ENCODE assay signal across 9 mouse cellular contexts in genomic region chr6:90736074-90736672, GRCm38 (mm10).
DNase-seq lines count a peak whose midpoint lies in the region; ATAC-seq lines count a peak whose summit lies in the region.
"Had no signal": no experiment of that assay in that cellular context is flagged by ENCODE, and none has a peak within 500 bp of the region (broad histone marks: within the 10 kb centered on the region; RNA-seq: fewer than 3 reads in every experiment).

No protein-coding gene starts in this region.

- H3K4me1 ChIP-seq in embryonic facial prominence, embryonic 10.5 days = peaks cover 44% of the 10 kb centered on the region
- H3K4me1 ChIP-seq in hindbrain, embryonic 10.5 days (replicated peaks) = peaks cover 58% of the 10 kb centered on the region
- H3K4me1 ChIP-seq in limb, embryonic 11.5 days (ENCODE audit: control insufficient read depth, insufficient read depth, low read length) = peaks cover 13% of the 10 kb centered on the region

- WGBS in embryonic facial prominence, embryonic 10.5 days = under 1% methylated on average over 69 of the region's 69 CpGs
- under 1% methylated on average over 66 of the region's 69 CpGs for WGBS in hindbrain, embryonic 10.5 days
- under 1% methylated on average over 68 of the region's 69 CpGs for WGBS in limb, embryonic 11.5 days

- H3K27ac ChIP-seq in embryonic facial prominence, embryonic 10.5 days (replicated peaks) = peak overlapping the region; percentile 87
- H3K27ac ChIP-seq in hindbrain, embryonic 10.5 days = peak overlapping the region; percentile 87
- H3K27ac ChIP-seq in limb, embryonic 11.5 days (replicated peaks; ENCODE audit: low read depth, low read length) = no peak overlapping the region

- H3K4me2 ChIP-seq in limb, embryonic 11.5 days (ENCODE audit: low read depth, severe bottlenecking) = peak overlapping the region; percentile 91

- peaks cover 18% of the 10 kb centered on the region for H3K27me3 ChIP-seq in embryonic facial prominence, embryonic 10.5 days (replicated peaks; ENCODE audit: low read depth, poor library complexity, severe bottlenecking)
- peaks cover 11% of the 10 kb centered on the region for H3K27me3 ChIP-seq in hindbrain, embryonic 10.5 days (ENCODE audit: insufficient read depth, poor library complexity, severe bottlenecking)
- peaks cover 5% of the 10 kb centered on the region; the same call in 1 of the 2 replicates for H3K27me3 ChIP-seq in limb, embryonic 11.5 days (ENCODE audit: control insufficient read depth, insufficient read depth, low read length)
- H3K27me3 ChIP-seq: CH12.LX had no signal

- no peaks in the 10 kb centered on the region for H3K36me3 ChIP-seq in embryonic facial prominence, embryonic 10.5 days (replicated peaks)
- H3K36me3 ChIP-seq in hindbrain, embryonic 10.5 days = no peaks in the 10 kb centered on the region
- no peaks in the 10 kb centered on the region for H3K36me3 ChIP-seq in limb, embryonic 11.5 days (ENCODE audit: control insufficient read depth, insufficient read depth, low read length)

- no peaks in the 10 kb centered on the region for H3K9me3 ChIP-seq in embryonic facial prominence, embryonic 10.5 days
- H3K9me3 ChIP-seq in hindbrain, embryonic 10.5 days = no peaks in the 10 kb centered on the region
- H3K9me3 ChIP-seq in limb, embryonic 11.5 days (ENCODE audit: control insufficient read depth, low read length) = no peaks in the 10 kb centered on the region

- DNase-seq in frontal cortex, postnatal 36 days (ENCODE audit: low spot score in 2 of 2) = no peak
- peak; percentile 80 for DNase-seq in R1 (ENCODE audit: low read depth, low spot score)
- peak; percentile 72 for DNase-seq in embryonic facial prominence, embryonic 10.5 days (ENCODE audit: low spot score)
- DNase-seq in hindbrain, embryonic 10.5 days (ENCODE audit: low spot score) = peak; percentile 53
- DNase-seq in limb, embryonic 11.5 days (ENCODE audit: low spot score) = peak; percentile 69
- DNase-seq in neural tube, embryonic 10.5 days (ENCODE audit: extremely low spot score, low spot score) = peak; percentile 68
- peak; percentile 37 for DNase-seq in urinary bladder, postnatal 14 days (ENCODE audit: low spot score)

- peak overlapping the region; percentile 74 for H3K9ac ChIP-seq in limb, embryonic 11.5 days (ENCODE audit: low read length)

- H3K4me3 ChIP-seq in embryonic facial prominence, embryonic 10.5 days = peak overlapping the region; percentile 73
- peak overlapping the region; percentile 79 for H3K4me3 ChIP-seq in hindbrain, embryonic 10.5 days
- peak overlapping the region; percentile 61 for H3K4me3 ChIP-seq in limb, embryonic 11.5 days (ENCODE audit: low read depth, low read length)

- 0 out of 2 replicates have a peak, but pooled peaks have one; percentile 10 for ATAC-seq in frontal cortex, adult (ENCODE audit: low TSS enrichment)
- peak; percentile 41; the same call in 1 of the 2 replicates for ATAC-seq in limb, embryonic 11.5 days (ENCODE audit: insufficient number of reproducible peaks, low FRiP score, low TSS enrichment, low read depth)

Comparison
In these comparisons a context has a peak if more than half of its experiments do, and no peak if none do; other contexts are left out.
1. DNase-seq: peak in R1 (single experiment), embryonic facial prominence, embryonic 10.5 days (single experiment), hindbrain, embryonic 10.5 days (single experiment), limb, embryonic 11.5 days (single experiment), neural tube, embryonic 10.5 days (single experiment) and urinary bladder, postnatal 14 days (single experiment); none in frontal cortex, postnatal 36 days (0 of 2).
2. Peak in every context shown above with its lines, with median percentiles within 50 percentile points of each other: H3K4me3 ChIP-seq.